Mouse (Mus musculus) MN1 (cell line): Measurements from ENCODE around the gene Ebf1.

Experiments used
- DNase-seq: peaks from one replicate; pipeline ENCODE4 v3.0.0-alpha.2; 2016; ENCODE audit warnings: low spot score

The Ebf1 gene

DNA sequence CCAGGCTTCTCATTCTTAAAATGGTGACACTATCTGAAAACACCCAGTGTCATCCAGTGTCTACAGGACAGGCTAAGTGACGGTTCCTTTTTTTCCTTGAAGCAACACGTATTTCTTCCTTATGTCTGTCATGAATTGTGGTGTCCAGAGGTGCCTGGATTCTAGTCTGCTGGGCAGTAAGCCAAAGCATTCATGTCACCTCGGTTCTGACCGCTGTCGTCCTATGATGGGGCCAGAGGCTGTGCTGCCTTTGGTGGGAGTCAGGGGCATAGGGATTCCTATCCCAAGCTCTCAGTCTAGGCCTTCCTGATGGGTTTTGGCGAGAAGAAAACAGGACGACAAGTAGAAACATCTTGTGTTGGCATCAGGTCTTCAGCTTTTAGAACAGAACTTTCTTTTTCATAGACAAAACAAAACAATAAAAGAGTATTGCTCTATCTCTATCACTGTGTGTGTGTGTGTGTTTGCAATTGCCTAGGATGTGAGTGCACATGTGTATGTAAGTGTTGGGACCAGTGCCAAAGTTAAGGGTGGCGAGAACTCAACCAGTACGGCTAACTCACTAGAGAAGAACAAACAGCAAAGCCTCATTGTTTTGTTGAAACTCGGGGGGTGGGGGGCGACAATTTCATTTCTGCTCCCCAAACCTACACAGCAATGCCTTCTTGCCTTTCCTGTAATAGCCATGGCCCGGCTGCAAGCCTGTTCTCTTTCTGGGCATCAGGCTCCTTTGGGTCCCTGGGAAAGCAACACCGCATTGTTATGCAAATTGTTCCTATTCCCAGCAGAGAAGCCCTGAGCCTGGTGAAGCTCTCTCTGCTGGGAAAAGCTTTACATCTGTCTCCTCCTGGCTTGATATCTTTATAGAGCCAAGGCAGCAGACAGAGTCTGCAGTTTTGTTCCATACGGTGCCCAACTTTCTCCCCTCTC, 224.3 kb downstream of the Ebf1 start:
- DNase-seq = no peak

DNA sequence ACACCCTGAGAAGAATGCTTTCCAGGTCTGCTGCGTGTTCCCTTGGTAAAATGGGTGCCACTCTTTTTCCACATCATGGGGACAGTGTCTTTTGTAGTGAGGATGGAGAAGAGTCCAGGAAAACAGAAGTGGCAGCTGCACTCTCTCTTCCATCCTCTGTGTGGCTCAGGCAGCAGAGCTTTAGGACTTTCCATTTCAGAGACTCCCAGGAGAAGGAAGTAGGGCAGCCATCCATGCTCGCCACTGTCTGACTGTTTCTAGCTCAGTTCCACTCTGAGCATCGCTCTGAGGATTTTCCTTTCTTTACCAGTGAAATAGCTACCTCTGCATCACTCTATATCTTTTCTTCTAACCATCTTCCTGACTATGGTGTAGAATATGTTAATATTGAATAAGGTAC, 234.8 kb downstream of the Ebf1 start:
- DNase-seq = no peak

DNA sequence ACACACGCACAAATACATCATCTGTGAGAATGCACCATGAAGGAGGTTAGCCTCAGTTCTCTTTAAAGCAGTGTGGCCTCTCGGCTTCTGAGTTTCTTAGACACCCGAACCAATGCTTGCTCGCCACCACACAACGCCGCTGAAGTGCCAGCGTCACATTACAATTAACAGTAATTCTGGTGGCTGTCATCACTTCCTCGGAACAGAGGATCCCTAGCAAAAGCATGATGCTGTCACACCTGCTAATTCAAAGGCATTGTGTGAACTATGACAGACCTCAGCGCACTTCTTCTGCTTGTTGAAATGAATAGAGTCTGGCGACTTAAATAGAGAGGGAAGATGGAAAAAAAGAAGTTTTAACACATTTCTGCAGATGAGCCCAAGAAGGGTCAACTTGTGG, 235.8 kb downstream of the Ebf1 start:
- no peak for DNase-seq

DNA sequence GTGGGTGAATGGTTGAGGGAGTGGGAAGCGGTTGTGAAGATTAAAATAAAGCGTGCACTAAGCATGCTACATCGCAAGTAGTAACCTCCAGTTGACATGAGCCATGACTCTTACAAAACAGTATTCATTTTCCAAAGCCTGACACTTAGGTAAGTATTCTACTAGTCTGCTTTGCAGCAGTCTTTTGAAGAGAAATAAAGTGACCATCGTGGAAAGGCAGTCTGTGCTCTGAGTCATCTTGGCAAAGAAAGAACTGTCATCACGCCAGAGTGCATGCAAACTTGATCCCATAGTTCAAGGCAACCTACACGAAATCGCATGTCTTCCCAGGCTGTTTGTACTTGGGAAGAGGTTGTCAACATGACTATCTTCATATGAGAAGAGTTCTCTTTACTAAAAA, 237.4 kb downstream of the Ebf1 start:
- DNase-seq = no peak

DNA sequence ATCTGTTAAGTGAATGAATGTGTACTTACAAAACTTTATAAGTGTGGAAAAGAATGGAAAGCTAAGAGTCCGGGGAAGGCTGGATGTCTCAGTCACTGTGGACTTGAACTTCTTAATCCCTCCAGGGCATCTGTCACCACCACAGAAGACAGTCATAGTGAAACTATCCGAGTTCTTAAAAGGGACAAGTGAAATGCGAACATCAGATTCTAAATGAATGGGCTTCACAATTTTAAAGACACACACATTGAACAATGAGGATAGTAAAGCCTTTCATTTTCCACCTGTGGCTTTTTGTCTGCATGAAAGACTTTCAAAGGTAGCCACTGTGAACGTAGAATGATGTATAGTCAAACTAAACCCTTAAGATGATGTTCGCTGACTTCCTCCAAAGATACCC, 244.0 kb downstream of the Ebf1 start:
- no peak for DNase-seq

DNA sequence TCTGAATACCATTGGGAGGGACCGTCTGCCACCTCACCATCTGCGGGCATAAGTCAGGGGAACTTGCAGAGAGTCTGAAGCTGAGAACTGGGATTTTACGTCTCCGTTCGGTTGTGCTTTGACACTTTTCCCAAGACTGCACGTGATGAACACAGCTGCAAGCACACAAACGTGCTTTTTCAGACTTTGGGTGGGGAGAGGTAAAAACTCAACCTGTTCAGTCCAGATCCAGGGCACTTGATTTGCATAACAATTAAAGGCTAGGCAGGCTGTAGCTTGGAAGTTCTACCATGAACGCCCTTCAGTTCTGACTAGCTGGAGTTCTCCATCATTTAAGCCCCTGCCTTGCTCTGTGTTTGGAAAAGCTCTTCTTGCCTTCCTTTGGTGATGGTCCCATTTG, 246.8 kb downstream of the Ebf1 start:
- no peak for DNase-seq

DNA sequence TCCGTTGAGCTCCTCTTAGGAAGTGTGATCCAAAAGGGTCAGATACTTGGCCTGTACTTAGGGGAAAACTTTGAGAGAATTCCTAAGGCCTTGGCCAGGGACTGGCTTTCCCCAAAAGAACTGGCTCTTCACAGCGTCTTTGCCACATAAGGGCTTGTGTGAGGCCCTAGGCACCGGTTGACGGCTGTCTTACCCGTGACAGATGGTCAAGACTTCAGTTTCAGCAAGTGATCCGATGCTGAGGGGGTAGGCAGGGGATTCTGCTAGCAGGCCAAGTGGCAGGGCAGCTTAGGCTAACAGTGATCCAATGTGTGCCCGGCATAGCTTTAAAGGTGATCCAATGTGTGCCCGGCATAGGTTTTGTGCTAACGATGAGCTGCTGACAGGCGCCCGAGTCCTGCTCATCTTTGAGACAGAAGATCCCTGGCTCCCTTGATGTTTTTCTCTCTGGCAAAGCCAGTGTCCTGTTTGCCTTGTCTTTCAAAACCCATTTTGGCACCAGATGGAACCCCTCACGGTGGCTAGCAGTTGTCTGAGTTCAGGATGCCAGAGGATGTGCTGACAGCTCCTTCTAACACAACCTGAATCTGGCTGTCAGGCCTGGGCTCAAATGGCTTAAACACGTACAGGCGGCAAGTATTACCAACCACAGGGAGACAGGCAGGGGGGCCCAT, 249.5 kb downstream of the Ebf1 start:
- no peak for DNase-seq

DNA sequence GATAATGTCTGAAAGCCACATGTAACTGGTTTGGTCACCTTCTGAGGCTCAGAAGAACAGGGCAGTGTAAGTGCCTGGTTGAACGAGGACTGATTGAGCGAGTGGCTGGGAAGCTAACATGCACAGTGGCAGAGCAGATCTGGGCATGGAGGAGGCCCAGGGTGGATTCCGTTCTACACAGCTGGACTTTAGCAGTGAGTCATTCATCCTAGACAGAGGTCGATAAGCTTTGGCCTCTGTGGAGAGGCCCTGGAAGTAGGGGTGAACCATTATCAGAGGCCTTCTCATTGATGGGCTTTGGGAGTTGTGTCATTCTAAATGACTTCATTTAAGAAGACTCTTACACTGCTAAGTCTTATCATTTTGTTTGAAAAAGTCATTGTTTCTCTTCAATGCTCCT, 250.3 kb downstream of the Ebf1 start:
- DNase-seq = no peak

DNA sequence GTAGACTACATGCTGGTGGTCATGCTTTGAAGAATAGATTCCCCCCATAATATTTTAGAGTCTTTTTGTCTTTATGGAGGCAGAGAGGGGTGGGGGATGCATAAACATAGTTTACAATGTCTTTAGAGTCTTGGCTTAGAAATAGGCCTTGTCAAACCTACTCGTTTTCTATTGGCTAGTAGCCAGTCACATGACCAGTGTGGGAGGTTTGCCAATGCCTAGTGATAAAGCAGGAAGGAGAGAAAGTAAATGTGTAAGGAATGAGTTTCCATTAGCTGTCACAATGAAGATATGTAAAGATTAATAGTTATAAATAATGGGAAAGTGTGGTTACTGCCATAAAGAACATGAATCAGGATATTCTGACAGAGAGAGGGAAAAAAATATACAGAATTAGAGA, 256.8 kb downstream of the Ebf1 start:
- DNase-seq = no peak

DNA sequence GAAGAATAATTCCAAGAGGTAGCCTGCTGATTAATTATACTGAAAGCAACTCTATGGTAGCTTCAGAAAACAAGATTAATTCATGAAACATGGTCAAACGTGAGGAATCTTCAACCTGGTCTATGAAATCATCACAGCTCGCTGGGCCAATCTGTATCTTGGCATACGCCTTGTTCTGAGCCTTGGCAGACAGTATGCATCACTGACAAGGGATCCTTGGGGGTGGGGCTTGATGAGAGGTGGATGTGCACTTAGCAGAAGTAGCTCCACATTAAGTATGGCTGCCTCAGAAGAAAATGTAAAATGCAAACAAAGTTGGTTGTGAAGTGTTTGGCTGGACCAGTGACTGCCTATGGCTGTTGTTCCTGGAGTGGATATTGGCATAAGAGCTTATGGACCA, 258.1 kb downstream of the Ebf1 start:
- no peak for DNase-seq

DNA sequence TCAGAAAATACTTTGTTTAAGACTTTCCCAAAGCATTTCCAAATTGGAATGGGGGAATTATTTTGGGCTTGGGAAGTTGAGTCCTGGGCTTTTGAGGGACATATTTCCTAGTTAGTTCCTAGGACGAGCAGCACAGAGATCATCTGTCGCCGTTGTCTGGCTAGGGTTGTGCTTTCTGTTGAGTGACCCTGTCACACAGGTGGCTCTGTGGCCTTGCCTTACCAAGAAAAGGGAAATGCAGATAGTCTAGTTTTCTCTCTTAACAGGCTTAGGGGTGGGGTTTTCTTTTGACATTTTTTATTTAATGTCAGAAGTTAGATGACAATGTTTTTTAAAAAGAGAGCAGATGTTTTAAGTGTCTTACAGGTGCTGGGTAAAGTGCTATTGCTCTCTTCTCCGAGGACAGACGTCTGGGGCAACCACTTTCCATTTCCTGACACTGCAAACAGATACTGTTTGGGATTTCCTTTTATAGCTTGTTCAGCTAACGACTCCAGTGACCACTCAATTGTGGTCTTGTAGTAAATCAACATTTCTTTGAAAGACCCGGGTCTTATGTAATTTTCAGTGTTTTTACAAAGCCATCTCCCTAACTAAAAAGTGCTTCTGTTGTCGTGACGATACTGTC, 264.1 kb downstream of the Ebf1 start:
- DNase-seq = no peak

DNA sequence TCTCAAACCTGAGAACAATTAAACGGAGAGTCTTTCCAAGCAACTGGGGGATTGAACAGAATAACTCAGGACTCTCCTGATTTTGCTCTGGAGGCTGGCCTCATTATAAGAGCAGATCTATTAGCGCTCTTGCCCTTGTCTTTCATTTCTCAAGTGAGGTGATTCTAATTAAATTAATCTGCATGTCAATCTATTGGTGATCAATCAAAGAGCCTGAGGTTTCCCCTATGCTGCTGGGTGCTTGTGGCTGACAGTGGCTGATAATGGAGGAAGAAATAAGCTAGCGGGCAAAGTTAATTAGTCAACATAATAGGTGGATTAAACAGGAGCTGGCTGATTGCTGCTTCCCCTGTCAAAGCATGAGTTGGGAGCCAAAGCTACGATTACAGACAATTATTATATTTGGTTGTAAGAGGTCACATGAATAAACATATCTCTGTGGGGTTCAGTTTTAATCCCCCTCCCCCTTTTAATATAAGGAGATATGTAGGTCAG, 265.4 kb downstream of the Ebf1 start:
- DNase-seq = no peak

DNA sequence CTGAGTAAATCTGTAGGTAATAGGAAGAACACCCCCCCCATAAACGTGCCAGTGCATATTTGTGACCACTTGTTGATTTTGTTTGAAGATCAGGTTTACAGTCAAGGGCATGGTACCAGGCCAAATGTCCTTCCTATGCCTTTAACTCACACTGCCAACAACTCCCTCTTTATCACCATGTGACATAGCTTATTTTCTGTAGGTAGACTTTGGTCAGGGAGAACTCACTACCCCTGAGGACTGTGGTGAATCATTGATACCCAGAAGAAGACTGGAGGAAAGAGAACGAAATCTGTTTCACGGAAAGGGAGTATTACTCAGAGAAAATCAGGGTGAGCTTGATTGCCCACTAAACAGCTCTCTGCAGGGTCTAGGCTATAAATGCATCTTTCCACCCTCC, 267.2 kb downstream of the Ebf1 start:
- DNase-seq = no peak

DNA sequence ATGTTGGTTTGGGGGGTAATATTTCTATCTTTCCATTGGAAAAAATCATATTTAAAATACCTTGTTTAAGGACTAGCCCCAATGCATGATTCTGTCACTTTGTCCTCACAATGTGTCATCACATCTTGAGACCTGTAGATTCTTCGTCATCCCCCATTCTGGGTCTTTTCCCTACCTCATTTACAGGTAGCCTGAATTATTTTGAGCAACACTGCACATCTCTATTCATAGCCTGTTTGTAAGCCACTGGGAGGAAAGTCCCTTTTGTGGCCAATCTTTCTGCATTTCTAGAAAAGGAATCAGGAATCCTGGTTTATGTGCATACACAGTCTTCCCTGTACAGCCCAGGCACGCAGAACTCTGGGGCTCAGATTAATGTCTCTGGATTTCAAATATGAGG, 269.8 kb downstream of the Ebf1 start:
- DNase-seq = no peak

DNA sequence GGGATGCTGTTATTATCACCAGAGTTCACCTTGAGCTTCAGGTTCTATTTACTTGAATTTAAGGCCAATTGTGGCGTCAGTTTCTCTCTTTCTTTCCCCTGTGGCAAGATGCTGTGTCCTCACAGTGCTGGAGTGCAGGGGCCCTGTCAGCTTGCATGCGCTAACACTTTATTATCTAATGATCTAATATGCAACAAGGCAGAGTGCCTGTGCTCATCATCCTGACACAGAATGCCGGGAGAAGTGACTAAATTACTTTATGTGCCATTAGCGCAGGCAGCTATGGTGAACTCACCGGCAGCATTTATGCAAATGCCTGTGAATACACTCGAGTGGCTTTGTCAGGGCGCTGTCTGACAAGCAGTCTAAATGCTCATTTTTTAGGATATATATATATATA, 270.6 kb downstream of the Ebf1 start:
- DNase-seq = no peak

DNA sequence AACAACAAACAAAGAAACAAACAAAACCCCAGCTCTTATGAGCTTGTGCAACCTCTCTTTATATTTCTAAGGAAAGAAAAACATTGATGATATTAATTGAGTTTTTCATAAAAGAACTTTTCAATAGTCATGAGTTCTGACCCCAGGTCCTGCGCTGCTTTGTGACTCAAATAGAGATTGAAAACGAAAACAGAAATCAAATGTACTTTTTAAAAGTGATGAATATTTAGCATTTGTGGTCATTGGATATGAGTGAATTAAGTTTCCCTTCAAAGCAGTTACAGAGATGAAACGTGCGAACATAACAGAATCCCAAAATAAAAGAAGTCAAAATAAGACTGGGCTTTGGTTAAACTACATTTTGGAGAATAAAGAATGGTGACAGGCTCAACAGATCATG, 271.3 kb downstream of the Ebf1 start:
- no peak for DNase-seq

DNA sequence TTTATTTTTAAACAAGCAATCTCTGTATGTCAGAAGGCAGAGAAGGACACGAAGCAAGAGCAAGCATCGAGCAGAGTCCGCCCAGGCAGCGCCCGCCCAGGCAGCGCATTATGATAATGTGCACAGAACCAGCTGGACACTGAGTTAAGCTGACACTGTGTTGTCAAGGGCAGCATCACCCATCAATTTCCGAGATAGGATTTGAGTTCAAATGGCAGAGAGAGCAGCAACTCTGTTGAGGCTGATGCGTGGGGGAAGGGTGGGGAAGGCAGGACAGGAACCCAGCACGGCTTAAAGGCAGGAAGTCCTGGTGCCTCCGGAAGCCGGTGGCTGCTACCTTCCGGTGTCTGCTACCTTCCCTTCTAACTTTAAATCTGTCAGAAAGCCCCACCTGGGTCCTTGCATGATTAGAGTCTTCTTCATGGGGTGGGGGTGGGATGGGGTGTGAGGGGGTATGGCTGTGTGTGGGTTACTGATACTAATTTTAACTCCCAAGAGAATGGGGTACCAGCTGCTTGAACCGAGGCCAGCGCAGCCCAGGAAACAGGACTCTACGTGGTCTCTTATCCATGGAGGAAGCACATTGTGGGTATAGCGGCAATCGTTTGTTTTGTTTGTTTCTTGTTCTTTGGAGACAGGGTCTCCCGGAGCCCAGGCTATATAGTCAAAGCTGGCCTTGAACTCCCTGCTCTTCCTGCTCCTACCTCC, 275.9 kb downstream of the Ebf1 start:
- no peak for DNase-seq

DNA sequence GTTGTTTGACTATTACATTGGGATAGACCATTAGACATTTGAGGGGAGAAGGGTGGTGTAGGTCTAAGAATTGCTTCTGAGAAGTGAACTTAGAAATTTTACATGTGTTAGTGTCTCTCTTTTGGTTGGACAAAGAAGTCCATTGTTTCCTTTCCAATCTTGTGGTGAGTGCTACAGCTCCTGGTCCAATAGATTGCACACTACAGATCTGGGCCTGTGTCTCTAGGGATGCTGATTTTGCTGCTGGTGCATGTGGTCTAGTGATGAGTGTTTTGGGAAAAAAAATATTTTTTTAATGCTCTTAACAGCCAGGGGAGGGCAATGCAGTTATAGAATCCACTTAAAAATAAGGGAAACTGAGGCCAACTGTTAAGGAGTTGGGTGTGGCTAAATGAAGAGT, 276.9 kb downstream of the Ebf1 start:
- DNase-seq = no peak

DNA sequence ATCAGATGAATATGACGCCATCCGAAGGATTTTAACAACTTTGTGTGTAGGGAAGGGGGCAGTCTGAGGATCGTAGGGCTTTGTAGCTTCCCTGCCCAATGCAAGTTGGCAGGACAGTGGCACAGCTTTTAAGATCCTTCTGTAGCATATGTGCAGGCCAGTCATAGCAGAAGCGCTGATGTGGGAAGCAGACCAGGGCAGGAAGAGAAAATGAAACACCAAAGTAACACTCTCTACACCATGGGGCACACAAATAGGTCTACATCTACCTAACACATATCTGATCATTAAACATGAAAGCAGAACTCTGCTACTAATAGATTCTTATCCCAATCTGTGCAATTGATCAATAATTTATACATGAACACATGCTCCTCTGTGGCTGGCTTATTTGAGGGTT, 277.7 kb downstream of the Ebf1 start:
- no peak for DNase-seq

DNA sequence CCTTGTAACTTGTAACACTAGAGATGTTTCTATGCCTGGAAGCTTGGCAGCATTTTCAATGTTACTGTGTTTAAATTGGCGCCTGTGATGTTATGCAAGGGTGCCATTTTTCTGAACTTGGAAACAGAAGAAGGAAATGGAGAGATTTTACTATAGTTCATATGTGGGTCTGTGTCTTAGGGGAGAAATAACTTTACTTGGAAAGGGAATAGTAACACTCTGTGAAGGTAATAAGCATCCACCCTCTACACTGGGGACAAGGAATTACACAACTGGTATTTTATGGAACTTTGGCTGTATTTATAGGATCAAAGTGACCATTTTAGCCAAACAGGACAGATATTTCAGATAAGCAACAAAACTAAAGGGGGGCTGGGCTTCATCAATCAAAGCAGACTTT, 278.8 kb downstream of the Ebf1 start:
- DNase-seq = no peak

DNA sequence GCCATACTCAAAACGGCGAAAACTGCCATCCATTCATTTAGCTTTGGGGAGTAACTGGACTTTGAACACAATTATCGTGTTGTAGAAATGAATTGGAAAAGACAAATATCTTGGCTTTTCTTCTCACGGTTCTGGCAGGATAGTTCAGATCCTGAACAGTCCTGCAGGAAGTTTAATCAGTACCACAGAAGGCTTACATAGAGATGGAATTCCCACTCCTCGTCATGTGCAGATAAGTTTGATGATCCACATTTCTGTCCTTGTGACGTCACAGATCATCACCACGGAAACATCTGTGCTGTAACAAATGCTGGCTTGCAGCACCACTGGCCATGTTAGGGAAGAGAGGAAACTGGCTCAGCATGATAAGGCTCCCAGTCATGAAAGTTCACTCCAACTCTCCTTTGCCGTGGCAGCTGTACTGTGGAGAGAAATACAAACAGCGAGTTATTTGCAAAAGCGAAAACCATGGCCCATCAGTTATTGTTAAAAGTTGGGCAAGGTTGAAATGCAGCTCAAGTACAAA, 280.1 kb downstream of the Ebf1 start:
- no peak for DNase-seq

DNA sequence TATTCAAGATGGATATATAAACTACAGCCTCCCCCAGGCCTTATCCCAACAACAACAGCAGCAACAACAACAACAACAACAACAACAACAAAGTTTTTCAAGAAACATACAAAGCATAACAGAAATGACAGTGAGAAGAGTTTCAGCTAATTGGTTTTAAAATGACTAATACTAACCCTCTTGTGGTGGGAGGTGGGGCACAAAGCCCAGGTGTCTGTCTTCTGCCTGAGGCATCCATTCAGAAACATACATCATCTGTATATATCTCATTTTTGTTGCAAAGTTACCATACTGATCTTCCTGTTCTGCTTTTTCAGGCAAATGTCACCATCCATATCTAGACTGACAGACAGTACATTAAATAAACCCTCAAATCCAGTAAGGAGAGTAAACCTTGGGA, 282.4 kb downstream of the Ebf1 start:
- DNase-seq = no peak
